Mouse (Mus musculus): ENCODE measurements around the gene Wdr70. TPM values are rescaled to one million over a fixed set of nuclear protein-coding genes. Genes with fewer than 3 reads are reported as not detected.

Wdr70 gene
- polyA plus RNA-seq, 1 experiment = 23.9 TPM

- TF ChIP-seq FLI1 (IDR thresholded peaks at IDR 0.05; ENCODE audit: low read length) = no peak
- TF ChIP-seq GATA1 (IDR thresholded peaks at IDR 0.05; ENCODE audit: borderline replicate concordance, low read length) = no peak
- H3K9me3 ChIP-seq = peaks cover 2% of the 10 kb centered on the region; the same call in 1 of the 2 replicates
- H3K4me3 ChIP-seq (replicated peaks) = no peak overlapping the region
- peaks cover 40% of the 10 kb centered on the region for H3K36me3 ChIP-seq (replicated peaks; ENCODE audit: low read length)
- peaks cover 24% of the 10 kb centered on the region for H3K4me1 ChIP-seq
- no peaks in the 10 kb centered on the region for H3K27me3 ChIP-seq (replicated peaks)
Measured at GRCm38 (mm10) chr15:7921124-7921523, 177.9 kb downstream of the Wdr70 start.

- peaks cover 5% of the 10 kb centered on the region; the same call in 1 of the 2 replicates for H3K9me3 ChIP-seq
- H3K4me3 ChIP-seq (replicated peaks) = no peak overlapping the region
- H3K27me3 ChIP-seq (replicated peaks) = no peaks in the 10 kb centered on the region
- no peaks in the 10 kb centered on the region for H3K4me1 ChIP-seq
- peaks cover 5% of the 10 kb centered on the region for H3K36me3 ChIP-seq (replicated peaks; ENCODE audit: low read length)
- TF ChIP-seq GATA1 (IDR thresholded peaks at IDR 0.05; ENCODE audit: borderline replicate concordance, low read length) (no peak), FLI1 (IDR thresholded peaks at IDR 0.05; ENCODE audit: low read length) (no peak)
Measured at GRCm38 (mm10) chr15:7906491-7907035, 192.4 kb downstream of the Wdr70 start.

DNA sequence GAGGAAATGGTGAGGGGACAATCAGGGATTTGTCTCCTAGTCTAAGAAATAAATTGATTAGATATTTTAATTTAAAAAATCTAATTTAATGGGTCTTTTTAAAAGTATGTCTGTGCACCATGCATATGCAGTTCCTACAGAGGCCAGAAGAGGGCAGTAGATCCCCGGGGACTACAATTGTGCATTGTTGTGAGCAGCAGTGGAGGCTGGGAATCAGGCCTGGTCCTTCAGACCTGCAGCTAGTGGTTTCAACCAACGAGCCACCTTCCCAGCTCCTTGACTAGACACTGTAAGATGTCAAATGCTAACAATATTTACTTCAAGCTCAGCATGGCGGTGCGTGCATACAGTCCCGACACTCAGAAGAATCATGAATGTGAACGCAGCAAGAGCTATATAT lies 199.7 kb downstream of the Wdr70 start:
- Histone ChIP-seq H3K27me3 (replicated peaks) (no peaks in the 10 kb centered on the region), H3K4me1 (no peaks in the 10 kb centered on the region), H3K9me3 (peaks cover 8% of the 10 kb centered on the region), H3K36me3 (replicated peaks; ENCODE audit: low read length) (peaks cover 8% of the 10 kb centered on the region), H3K4me3 (replicated peaks) (no peak overlapping the region)
- TF ChIP-seq GATA1 (IDR thresholded peaks at IDR 0.05; ENCODE audit: borderline replicate concordance, low read length) (no peak), FLI1 (IDR thresholded peaks at IDR 0.05; ENCODE audit: low read length) (no peak)

DNA sequence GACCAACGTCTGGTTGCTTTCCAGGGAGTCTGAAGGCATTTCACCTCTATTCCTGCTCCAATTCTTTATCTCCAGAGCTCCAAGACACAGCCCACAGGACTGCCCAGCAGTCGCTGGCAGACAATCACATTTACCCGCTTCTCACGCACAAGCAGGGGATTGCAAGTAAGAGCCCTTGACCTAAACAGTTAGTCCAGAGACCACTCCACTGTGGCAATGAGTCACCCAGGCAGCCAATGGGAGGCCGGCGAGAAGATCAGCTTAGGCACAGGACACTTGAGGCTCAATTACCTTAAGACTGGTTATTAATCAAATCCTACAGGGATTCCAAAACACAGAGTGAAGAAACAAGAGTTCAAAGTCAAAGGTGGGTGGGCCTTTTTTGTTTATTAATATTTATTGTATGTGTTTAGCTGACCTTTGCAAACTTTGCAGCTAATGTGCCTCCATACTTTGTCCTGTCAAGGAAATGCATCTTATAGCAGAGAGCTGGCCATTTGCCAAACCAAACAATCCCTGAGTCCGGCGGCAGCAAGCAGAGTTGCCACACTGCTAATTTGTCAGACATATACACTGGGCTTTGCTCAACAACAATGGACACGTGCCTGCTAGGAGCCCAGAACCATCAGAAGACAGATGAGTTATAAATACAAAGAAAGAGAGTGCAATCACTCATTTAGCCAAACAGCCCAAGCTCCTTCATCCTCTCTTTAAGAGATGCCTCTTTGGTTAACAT lies 207.3 kb downstream of the Wdr70 start:
- Histone ChIP-seq H3K27me3 (replicated peaks) (no peaks in the 10 kb centered on the region), H3K9me3 (no peaks in the 10 kb centered on the region), H3K4me1 (no peaks in the 10 kb centered on the region), H3K4me3 (replicated peaks) (no peak overlapping the region), H3K36me3 (replicated peaks; ENCODE audit: low read length) (peaks cover 5% of the 10 kb centered on the region)
- no peak for TF ChIP-seq FLI1 (IDR thresholded peaks at IDR 0.05; ENCODE audit: low read length)
- TF ChIP-seq GATA1 (IDR thresholded peaks at IDR 0.05; ENCODE audit: borderline replicate concordance, low read length) = no peak

- Histone ChIP-seq H3K4me1 (no peaks in the 10 kb centered on the region), H3K4me3 (replicated peaks) (no peak overlapping the region), H3K9me3 (no peaks in the 10 kb centered on the region), H3K27me3 (replicated peaks) (no peaks in the 10 kb centered on the region), H3K36me3 (replicated peaks; ENCODE audit: low read length) (peaks cover 13% of the 10 kb centered on the region)
- TF ChIP-seq FLI1 (IDR thresholded peaks at IDR 0.05; ENCODE audit: low read length) (no peak), GATA1 (IDR thresholded peaks at IDR 0.05; ENCODE audit: borderline replicate concordance, low read length) (no peak)
Measured at GRCm38 (mm10) chr15:7890286-7890685, 208.7 kb downstream of the Wdr70 start.

GRCm38 (mm10) chr15:7889362-7889674 lies 209.7 kb downstream of the Wdr70 start:
- TF ChIP-seq GATA1 (IDR thresholded peaks at IDR 0.05; ENCODE audit: borderline replicate concordance, low read length) (no peak), FLI1 (IDR thresholded peaks at IDR 0.05; ENCODE audit: low read length) (no peak)
- no peaks in the 10 kb centered on the region for H3K27me3 ChIP-seq (replicated peaks)
- H3K4me1 ChIP-seq = no peaks in the 10 kb centered on the region
- H3K36me3 ChIP-seq (replicated peaks; ENCODE audit: low read length) = peaks cover 18% of the 10 kb centered on the region
- no peak overlapping the region for H3K4me3 ChIP-seq (replicated peaks)
- H3K9me3 ChIP-seq = no peaks in the 10 kb centered on the region

DNA sequence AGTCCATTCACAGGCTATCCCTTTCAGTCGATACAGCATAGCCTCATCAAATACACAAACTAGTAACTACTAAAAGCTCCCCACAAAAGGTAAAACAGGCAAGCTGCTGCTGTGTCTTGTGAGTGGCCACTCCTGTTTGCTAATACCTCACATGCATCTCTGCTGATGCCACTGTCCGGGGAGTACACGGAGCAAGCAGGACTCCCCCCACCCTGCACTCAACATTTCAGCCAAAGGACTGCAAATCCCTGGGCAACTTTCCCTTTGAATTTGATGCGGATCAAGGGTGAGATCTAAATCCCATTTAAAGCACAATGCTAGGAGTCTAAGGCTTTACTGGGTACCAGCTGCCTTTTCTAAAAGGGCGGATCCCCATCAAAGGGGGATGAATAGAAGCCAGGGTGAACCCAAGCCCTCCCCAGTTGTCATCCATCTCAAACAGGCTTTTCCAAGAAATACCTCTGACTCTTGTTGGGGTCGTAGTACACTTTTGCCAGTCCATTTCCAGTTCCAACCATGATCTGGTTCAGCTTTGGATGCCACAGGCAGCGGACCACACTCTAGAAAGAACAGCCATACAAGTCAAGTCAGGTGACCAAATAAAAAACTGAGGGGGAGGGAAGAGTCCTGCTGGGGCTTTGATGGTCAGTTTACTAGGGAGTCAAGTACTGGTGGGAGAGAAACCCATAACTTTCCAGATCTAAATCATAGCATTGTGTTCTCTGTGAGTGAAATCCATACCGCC lies 210.2 kb downstream of the Wdr70 start:
- no peaks in the 10 kb centered on the region for H3K4me1 ChIP-seq
- no peak overlapping the region for H3K4me3 ChIP-seq (replicated peaks)
- no peak for TF ChIP-seq FLI1 (IDR thresholded peaks at IDR 0.05; ENCODE audit: low read length)
- no peak for TF ChIP-seq GATA1 (IDR thresholded peaks at IDR 0.05; ENCODE audit: borderline replicate concordance, low read length)
- H3K36me3 ChIP-seq (replicated peaks; ENCODE audit: low read length) = peaks cover 23% of the 10 kb centered on the region
- no peaks in the 10 kb centered on the region for H3K27me3 ChIP-seq (replicated peaks)
- no peaks in the 10 kb centered on the region for H3K9me3 ChIP-seq

GRCm38 (mm10) chr15:7886591-7886990 lies 212.4 kb downstream of the Wdr70 start:
- Histone ChIP-seq H3K4me3 (replicated peaks) (no peak overlapping the region), H3K36me3 (replicated peaks; ENCODE audit: low read length) (peaks cover 43% of the 10 kb centered on the region), H3K27me3 (replicated peaks) (no peaks in the 10 kb centered on the region), H3K9me3 (no peaks in the 10 kb centered on the region), H3K4me1 (no peaks in the 10 kb centered on the region)
- TF ChIP-seq FLI1 (IDR thresholded peaks at IDR 0.05; ENCODE audit: low read length) (no peak), GATA1 (IDR thresholded peaks at IDR 0.05; ENCODE audit: borderline replicate concordance, low read length) (no peak)

DNA sequence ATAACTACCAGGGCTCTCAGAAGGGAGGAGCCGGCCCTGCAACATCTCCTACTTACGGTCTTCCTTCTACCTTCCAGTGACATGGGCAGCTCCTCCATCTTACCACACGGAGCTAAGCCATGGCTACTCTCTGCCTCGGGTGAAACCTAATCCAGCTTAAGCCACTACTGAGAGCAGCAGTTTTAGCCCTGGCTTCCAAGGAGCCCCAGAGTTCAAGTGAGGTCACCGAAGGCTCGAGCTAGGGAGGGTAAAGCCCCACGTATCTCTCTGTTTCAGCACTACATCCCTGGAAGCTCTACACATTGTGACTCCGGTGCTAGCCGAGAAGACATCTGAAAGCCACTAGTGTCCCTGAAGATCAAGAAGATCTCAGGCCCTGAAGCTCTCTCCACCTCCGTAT lies 213.9 kb downstream of the Wdr70 start:
- H3K4me3 ChIP-seq (replicated peaks) = no peak overlapping the region
- peaks cover 52% of the 10 kb centered on the region for H3K36me3 ChIP-seq (replicated peaks; ENCODE audit: low read length)
- TF ChIP-seq FLI1 (IDR thresholded peaks at IDR 0.05; ENCODE audit: low read length) (no peak), GATA1 (IDR thresholded peaks at IDR 0.05; ENCODE audit: borderline replicate concordance, low read length) (no peak)

GRCm38 (mm10) chr15:7884181-7884580 lies 214.8 kb downstream of the Wdr70 start:
- Histone ChIP-seq H3K27me3 (replicated peaks) (no peaks in the 10 kb centered on the region), H3K4me3 (replicated peaks) (no peak overlapping the region), H3K4me1 (no peaks in the 10 kb centered on the region), H3K36me3 (replicated peaks; ENCODE audit: low read length) (peaks cover 56% of the 10 kb centered on the region), H3K9me3 (no peaks in the 10 kb centered on the region)
- TF ChIP-seq GATA1 (IDR thresholded peaks at IDR 0.05; ENCODE audit: borderline replicate concordance, low read length) (no peak), FLI1 (IDR thresholded peaks at IDR 0.05; ENCODE audit: low read length) (no peak)

More for the DNA sequence above, 213.9 kb downstream of the Wdr70 start:
- Histone ChIP-seq H3K9me3 (no peaks in the 10 kb centered on the region), H3K4me1 (no peaks in the 10 kb centered on the region), H3K27me3 (replicated peaks) (no peaks in the 10 kb centered on the region)
